Mouse (Mus musculus): ENCODE measurements around the gene Vmn2r83. TPM values are rescaled to one million over a fixed set of nuclear protein-coding genes. Genes with fewer than 3 reads are reported as not detected.
A peak's percentile ranks its signal among the peaks of the same experiment; 100 is the strongest.

The Vmn2r83 gene
- polyA plus RNA-seq, 1 experiment from 2014 or later = not detected

GRCm38 (mm10) chr10:79537271-79537670 is 68.7 kb downstream of the Vmn2r83 start:
- DNase-seq (ENCODE audit: low spot score) = no peak

GRCm38 (mm10) chr10:79537781-79538180 is 69.2 kb downstream of the Vmn2r83 start:
- no peak for DNase-seq (ENCODE audit: low spot score)

- no peak for DNase-seq (ENCODE audit: low spot score)
Observed at GRCm38 (mm10) chr10:79538323-79538722, 69.8 kb downstream of the Vmn2r83 start.

GRCm38 (mm10) chr10:79538873-79539272 is 70.3 kb downstream of the Vmn2r83 start:
- DNase-seq (ENCODE audit: low spot score) = peak; percentile 18

GRCm38 (mm10) chr10:79539701-79540495 is 71.4 kb downstream of the Vmn2r83 start:
- no peak for DNase-seq (ENCODE audit: low spot score)

- no peak for DNase-seq (ENCODE audit: low spot score)
Observed at GRCm38 (mm10) chr10:79540746-79541145, 72.2 kb downstream of the Vmn2r83 start.

- no peak for DNase-seq (ENCODE audit: low spot score)
Observed at GRCm38 (mm10) chr10:79541522-79541921, 73.0 kb downstream of the Vmn2r83 start.

GRCm38 (mm10) chr10:79542171-79542570 is 73.6 kb downstream of the Vmn2r83 start:
- DNase-seq (ENCODE audit: low spot score) = no peak

Small RNA genes within 50 kb of the gene (microRNA-seq; reads per million reads assigned to microRNA genes)
- not detected for gene Mir6909 (ENCODE audit: borderline number of aligned reads)

Other genes starting within 250 kb of the Vmn2r83 start
- gene Vmn2r81, start 221.0 kb upstream of the Vmn2r83 start, polyA plus RNA-seq (2015; fragmentation: Nextera tagmentation; extraction: Ambion mirVana) = not detected in 2 replicates
- gene Vmn2r82, start 112.2 kb upstream of the Vmn2r83 start, polyA plus RNA-seq (2015; fragmentation: Nextera tagmentation; extraction: Ambion mirVana) = not detected in 2 replicates
- gene Plpp2, start 65.1 kb downstream of the Vmn2r83 start, polyA plus RNA-seq (2015; fragmentation: Nextera tagmentation; extraction: Ambion mirVana) = 3.3 and 4.2 TPM in 2 replicates
- gene Mier2, start 86.5 kb downstream of the Vmn2r83 start, polyA plus RNA-seq (2015; fragmentation: Nextera tagmentation; extraction: Ambion mirVana) = 32.4 and 32.7 TPM in 2 replicates
- not detected in 2 replicates for gene Theg, start 118.6 kb downstream of the Vmn2r83 start, polyA plus RNA-seq (2015; fragmentation: Nextera tagmentation; extraction: Ambion mirVana)
- gene C2cd4c, start 145.3 kb downstream of the Vmn2r83 start, polyA plus RNA-seq (2015; fragmentation: Nextera tagmentation; extraction: Ambion mirVana) = not detected in 2 replicates
- gene Shc2, start 169.2 kb downstream of the Vmn2r83 start, polyA plus RNA-seq (2015; fragmentation: Nextera tagmentation; extraction: Ambion mirVana) = 0.24 and 0.26 TPM in 2 replicates
- gene Odf3l2, start 177.0 kb downstream of the Vmn2r83 start, polyA plus RNA-seq (2015; fragmentation: Nextera tagmentation; extraction: Ambion mirVana) = 0.10 TPM in 1 of 2 replicates, not detected in the other
- gene Madcam1, start 195.8 kb downstream of the Vmn2r83 start, polyA plus RNA-seq (2015; fragmentation: Nextera tagmentation; extraction: Ambion mirVana) = 2.4 and 3.4 TPM in 2 replicates
- 56.0 and 58.2 TPM in 2 replicates for gene Tpgs1, start 200.6 kb downstream of the Vmn2r83 start, polyA plus RNA-seq (2015; fragmentation: Nextera tagmentation; extraction: Ambion mirVana)
- gene Cdc34, start 213.5 kb downstream of the Vmn2r83 start, polyA plus RNA-seq (2015; fragmentation: Nextera tagmentation; extraction: Ambion mirVana) = 138 and 141 TPM in 2 replicates
- 0.35 and 0.48 TPM in 2 replicates for gene Gzmm, start 220.3 kb downstream of the Vmn2r83 start, polyA plus RNA-seq (2015; fragmentation: Nextera tagmentation; extraction: Ambion mirVana)
- 376 and 398 TPM in 2 replicates for gene Bsg, start 235.8 kb downstream of the Vmn2r83 start, polyA plus RNA-seq (2015; fragmentation: Nextera tagmentation; extraction: Ambion mirVana)
- gene Hcn2, start 247.9 kb downstream of the Vmn2r83 start, polyA plus RNA-seq (2015; fragmentation: Nextera tagmentation; extraction: Ambion mirVana) = 0.05 TPM in 1 of 2 replicates, not detected in the other

Measured in thymus, postnatal 0 days (tissue).